Mouse (Mus musculus): ENCODE measurements around the gene Nsrp1. TPM values are rescaled to one million over a fixed set of nuclear protein-coding genes. Genes with fewer than 3 reads are reported as not detected.
"Not testable (repeated sequence)": the region's sequence is repeated elsewhere in the genome, so short reads cannot be mapped to it uniquely, and the experiment has no call there.

Gene Nsrp1
- total RNA-seq (2017), result 40.1 and 57.0 TPM in 2 replicates

DNA sequence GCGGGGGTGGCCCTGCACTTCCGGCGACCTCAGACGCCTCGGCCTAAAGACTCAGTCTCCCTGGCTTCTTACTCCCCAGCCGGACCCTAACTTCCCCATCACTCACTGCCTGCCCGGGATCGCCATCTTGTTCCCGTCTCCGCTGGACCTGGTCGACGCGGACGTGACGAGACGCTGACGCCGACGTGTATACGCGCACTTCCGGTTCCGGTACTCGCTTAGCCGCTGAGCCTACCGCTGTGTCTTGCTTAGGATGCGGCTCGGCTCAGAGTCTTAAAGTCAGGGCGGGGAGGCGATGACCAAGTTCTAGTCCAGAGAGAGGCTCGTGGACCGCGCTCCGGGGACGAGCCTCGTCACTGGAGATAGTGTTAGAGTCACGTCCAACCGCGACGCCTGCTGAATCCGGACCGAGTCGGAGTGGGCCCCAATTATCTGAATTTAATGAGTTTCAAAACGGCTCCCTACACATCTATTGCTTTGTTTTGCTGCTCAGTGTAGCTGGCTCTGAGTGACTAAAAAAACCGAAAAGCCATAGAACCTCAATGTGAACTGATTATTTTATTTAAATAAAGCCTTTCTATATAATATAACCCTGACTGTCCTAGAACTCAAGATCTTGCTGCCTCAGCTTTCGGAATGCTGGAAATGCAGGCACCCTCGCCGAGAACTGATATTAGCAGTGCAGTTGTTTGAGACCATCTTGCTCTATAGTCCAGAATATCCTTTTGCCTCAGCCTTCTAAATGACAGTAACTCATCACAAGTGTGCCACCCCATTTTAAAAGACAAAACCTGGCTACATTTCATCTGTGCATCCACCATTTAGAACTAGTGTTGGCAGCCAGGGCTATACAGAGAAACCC lies at the start of gene Nsrp1:
Nsrp1 (minus strand) TSS at position 163 of the 862 bp plus-strand sequence.
- ATAC-seq (ENCODE audit: extremely low read depth, insufficient number of reproducible peaks, low FRiP score, poor library complexity, severe bottlenecking), result peak; percentile 100

DNA sequence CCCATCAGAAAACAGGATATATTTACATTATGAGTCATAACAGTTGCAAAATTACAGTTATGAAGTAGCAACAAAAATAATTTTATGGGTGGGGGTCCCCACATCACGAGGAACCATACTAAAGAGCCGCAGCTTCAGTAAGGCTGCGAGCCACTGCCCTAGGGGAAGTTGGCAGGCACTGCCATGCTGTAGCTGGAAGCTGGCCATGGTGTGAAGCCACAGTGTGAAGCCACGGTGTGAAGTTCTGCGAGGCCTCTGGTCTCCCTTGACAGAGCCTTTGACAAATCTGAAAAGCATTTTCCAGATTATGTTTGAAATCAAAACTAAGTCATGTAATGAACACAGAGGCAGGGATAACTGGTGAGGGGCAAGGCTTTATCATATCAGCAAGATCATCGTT lies 32.9 kb upstream of the Nsrp1 start:
- no peak for ATAC-seq (ENCODE audit: extremely low read depth, insufficient number of reproducible peaks, low FRiP score, poor library complexity, severe bottlenecking)

DNA sequence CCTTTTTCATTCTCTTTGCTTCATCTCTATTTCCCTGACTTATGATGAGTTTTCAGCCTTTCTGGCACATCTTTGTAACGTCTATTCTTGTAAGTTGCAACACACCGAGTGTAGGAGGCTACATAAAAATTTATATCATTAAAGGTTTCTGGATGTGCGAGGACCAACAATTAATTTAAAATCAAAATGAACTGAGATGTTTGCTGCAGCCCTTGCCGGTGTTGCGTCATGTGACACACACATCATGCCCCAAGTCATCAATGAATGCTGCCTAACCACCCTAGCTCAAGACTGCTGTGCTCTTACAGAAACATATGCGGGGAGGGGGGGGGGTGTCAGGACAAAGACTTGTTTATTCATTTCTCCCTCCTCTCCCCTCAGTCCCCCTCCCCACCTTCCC lies 30.2 kb upstream of the Nsrp1 start:
- no peak for ATAC-seq (ENCODE audit: extremely low read depth, insufficient number of reproducible peaks, low FRiP score, poor library complexity, severe bottlenecking)

DNA sequence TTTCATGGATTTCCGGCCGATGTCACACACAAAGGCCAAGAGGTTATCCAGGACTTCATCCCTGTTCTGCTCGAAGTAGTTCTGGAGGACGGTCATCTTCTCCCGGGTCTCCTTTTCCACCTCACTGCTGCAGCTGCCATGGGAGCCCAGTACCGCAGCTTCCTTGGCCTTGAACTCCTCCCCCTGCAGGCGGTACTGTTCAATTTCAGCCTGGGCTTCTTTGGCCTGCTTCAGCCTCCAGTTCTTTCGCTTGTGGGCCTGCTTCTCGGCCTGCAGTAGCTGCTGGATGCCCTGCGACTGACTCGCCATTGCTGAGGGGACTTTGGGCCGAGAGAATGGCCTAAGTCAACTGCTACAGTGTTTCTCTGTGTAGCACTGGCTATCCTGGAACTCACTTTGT lies 29.6 kb upstream of the Nsrp1 start:
- ATAC-seq (ENCODE audit: extremely low read depth, insufficient number of reproducible peaks, low FRiP score, poor library complexity, severe bottlenecking), result not testable (repeated sequence)

DNA sequence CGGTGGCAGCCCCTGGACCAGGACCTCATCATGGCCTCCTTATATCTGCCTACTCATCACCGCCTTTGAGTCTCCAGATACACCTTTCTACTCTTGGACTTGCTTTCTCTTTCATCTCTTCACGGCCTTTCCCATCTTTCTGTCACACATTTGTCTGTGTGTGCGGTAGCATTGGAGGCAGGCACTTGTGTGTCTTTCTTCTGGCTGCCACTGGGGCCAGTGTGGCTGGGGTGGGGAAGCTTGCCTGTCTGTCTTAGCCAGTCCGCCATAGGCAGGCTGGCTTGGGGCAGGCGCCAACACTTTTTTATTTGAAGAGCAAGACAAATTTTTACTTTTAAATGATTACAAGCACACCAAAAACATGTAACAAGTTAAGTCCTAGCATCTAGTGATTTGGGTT lies 28.7 kb upstream of the Nsrp1 start:
- ATAC-seq (ENCODE audit: extremely low read depth, insufficient number of reproducible peaks, low FRiP score, poor library complexity, severe bottlenecking), result no peak

DNA sequence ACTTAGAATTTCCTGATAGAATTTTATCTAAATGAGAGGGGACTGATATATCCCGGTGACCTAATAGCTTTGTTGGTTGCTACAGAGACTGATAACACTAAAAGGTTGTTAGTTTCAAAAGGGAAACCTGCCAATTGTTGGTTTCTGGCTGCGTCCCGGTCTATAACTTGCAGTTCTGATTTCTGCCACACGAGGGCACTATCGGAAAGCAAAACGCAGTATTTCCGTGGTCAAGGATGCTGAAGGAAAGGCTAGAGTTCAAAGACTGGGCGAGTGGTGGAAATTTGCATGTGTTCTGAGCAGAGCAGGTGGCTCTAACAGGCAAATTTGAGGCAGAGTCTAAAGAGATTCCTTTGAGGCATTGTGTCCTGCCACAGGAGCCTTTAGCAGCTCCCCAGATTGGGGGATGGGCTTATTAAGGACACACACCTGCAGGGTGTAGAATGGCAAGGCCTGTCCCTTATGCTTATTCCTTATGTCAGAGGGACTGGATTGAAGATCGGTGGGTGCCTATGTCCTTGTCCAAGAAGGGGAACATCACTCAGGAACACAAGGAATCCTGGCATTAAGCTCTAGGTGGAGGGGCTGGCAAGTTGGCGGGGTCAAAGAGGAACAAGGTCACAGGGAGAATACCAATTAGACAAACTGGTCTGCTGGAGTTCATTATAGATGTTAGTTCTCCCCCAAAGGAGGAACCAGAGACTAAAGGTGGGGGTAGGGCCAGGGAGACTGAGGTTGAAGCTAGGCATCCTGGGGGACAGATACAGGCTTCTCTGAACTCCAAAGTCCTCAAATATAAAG lies 22.1 kb upstream of the Nsrp1 start:
- ATAC-seq (ENCODE audit: extremely low read depth, insufficient number of reproducible peaks, low FRiP score, poor library complexity, severe bottlenecking), result peak; percentile 82

DNA sequence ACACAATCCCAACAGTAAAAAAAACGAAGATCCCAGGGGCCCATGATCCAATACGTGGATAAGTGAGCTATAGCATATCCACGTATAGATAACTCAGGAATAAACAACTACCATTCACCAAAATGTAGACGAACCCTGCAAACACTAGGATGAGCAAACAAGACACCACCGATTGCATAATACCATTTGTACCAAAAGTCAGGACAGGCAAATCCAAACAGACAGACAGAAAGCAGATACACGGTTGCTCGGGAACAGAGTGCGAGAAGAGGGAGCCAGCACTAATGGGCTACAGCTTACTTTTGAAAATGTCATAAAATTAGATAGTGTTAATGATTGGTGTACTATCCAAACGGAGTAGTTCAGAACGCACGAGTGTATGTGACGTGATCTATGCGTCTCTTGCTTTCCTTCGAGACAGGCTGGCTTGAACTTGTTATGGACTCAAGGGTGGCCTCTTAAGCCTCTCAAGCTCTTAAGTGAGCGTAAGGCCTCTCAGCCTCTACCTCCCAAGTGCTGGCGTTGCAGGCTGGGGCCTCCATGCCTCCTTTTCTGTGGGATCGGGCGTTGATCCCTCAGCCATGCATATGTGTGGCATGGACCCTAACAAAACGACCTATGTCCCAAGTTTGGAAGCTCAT lies 20.2 kb upstream of the Nsrp1 start:
- no peak for ATAC-seq (ENCODE audit: extremely low read depth, insufficient number of reproducible peaks, low FRiP score, poor library complexity, severe bottlenecking)

DNA sequence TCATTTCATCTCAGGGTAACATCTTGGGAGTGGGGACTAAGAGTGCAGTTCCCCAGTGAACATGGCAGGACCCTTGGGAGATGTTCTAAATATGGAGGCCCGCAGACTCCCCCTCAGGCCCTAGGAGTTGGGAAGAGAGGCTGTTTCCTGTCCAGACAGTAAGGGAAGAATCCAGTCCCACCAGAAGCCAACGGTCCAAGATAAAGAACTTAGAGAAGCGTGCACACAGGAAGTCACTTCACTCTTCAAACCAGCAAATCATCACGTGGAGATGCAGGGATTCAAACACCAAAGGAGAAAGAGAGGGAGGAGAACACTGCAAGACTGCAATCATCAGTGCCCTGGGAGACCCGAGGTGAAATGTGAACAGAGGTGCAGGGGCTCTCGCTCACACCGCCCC lies 18.8 kb upstream of the Nsrp1 start:
- no peak for ATAC-seq (ENCODE audit: extremely low read depth, insufficient number of reproducible peaks, low FRiP score, poor library complexity, severe bottlenecking)

DNA sequence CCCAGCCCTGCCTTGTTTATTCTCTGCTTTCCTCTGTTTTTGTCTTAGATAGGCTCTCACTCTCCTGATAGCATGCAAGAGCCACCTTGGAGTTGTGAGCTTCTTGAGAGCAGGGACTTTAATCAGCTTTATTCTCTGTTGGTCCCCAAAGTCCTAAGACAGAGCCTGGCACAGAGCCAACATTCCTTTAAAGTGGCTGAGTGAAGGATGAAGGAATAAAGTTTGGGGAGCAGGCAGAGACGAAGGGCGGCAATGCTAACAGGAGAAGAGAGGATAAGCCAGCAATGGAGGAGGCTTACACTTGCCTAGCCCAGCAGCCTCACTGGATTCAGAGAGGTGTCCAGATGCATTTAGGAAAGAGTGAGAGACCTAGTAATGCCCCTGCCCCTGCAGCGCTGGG lies 18.3 kb upstream of the Nsrp1 start:
- ATAC-seq (ENCODE audit: extremely low read depth, insufficient number of reproducible peaks, low FRiP score, poor library complexity, severe bottlenecking), result no peak

DNA sequence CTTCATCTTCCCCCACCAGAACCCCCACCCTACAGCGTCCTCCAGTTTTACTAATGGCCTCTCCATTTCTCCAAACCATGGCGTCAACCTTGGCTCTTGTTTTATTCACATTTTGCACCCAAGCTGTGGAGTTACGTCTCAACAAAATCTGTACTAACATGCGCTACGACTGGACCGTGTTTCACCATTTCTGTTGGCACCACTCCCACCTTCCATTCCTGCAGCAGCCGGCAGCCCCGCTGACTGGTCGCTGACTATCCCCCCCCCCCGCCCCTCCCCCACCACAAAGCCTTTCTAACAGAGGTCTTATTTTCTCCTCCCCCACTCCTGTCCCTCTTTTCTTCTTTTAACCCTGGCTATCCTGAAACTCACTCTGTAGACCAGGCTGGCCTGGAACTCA lies 17.0 kb upstream of the Nsrp1 start:
- no peak for ATAC-seq (ENCODE audit: extremely low read depth, insufficient number of reproducible peaks, low FRiP score, poor library complexity, severe bottlenecking)

DNA sequence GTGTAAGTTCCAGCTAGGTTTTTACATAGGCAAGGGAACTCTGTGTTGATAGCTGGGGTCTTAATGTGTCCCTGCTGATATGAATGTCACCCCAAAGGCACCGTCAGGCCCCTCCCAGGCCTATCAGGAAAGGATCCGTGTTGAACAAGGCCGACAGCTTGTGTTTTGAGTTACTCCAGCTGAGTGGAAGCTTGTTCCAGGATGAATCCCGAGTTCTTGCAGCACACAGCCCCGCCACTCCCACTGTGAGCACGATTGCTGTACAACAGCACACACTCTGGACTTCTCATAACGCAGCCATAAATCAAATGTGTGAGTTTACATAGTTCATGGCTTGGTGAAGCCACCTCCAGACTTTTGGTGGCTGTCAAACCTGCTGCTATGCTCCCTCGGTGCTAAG lies 15.9 kb upstream of the Nsrp1 start:
- ATAC-seq (ENCODE audit: extremely low read depth, insufficient number of reproducible peaks, low FRiP score, poor library complexity, severe bottlenecking), result no peak

DNA sequence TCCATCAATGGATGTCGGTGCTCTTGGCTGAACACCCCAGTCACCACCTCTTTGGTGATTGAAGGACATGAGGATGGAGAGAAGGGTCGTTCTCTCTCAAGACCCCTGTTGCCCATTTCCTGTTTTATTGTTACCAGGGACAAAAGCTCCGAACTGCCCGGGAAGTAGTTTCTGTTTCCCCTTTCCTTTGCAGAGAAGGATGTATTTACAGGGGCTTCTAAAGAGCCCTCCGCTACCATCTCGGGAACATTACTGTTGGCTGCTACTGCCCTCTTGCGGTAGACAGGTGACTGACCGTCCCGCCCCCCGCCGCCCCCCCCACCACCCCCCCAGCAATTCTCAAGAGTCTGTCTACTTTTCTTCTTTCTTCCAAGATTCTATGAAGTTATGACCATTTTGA lies 15.0 kb upstream of the Nsrp1 start:
- ATAC-seq (ENCODE audit: extremely low read depth, insufficient number of reproducible peaks, low FRiP score, poor library complexity, severe bottlenecking), result 0 out of 2 replicates have a peak, but pooled peaks have one; percentile 39

DNA sequence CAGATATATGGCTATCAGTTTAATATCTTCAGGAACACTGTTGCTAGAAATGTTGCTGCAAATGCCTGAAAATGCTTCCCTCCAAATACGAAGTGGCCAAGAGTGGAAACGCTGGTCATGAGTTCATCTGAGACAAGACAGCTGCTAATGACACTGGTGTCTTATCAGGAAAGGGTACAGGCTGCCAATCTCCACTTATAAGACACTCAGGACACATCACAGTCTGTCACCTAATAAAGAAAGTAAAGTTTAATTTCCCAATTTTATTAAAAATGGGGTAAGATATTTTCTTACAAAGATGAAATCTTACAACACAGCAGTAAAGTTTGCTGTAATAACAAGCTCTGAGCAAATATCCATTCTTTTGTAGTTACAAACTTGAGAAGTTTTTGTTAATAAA lies 10.9 kb upstream of the Nsrp1 start:
- ATAC-seq (ENCODE audit: extremely low read depth, insufficient number of reproducible peaks, low FRiP score, poor library complexity, severe bottlenecking), result no peak

DNA sequence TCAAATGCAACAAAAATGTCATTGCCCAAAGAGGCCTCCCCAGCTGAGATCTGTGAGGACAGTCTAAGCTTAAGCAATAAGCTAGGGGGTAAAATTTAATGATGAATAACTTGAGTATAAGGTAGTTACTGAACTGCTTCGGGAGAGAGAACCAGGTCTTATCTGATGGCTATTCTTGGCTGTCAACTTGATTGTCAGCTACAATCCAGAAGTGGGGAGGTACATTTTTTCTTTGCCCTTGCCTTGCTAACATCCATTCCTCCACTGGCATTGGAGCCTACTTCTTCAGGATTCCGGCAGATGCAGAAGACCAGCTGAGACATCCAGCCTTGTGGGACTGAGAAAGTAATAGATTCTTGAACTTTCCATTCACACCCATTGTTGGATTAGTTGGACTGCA lies 8.8 kb upstream of the Nsrp1 start:
- no peak for ATAC-seq (ENCODE audit: extremely low read depth, insufficient number of reproducible peaks, low FRiP score, poor library complexity, severe bottlenecking)

DNA sequence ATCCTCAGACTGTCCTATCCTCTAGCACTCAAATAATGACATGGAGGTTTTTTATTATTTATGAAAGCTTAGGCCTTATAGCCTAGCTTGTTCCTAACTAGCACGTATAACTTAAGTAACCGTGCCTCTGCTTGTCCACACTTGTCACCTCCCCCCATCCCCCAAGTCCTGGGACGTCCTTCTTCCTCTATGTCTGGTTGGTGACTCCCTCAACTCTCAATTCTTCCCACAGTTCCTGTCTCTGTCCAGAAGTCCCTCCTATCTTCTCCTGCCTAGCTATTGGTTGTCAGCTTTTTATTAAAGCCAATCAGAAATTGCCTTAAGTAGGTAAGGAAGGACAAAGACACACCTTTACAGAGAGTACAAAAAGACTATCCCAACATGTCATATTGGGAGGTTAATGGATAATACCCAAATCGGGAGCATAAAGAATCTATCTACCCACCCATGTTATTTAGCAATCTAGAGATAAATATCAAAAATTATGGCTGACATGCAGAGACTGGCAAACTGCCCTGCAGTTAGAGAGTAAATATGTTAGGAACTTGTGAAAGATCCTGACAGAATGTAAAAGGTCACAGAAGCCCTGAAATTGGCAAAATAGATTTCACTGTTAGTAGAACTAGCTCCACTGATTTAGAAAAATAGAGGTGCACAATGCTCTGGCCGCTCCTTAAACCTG lies 5.9 kb upstream of the Nsrp1 start:
- ATAC-seq (ENCODE audit: extremely low read depth, insufficient number of reproducible peaks, low FRiP score, poor library complexity, severe bottlenecking), result no peak

DNA sequence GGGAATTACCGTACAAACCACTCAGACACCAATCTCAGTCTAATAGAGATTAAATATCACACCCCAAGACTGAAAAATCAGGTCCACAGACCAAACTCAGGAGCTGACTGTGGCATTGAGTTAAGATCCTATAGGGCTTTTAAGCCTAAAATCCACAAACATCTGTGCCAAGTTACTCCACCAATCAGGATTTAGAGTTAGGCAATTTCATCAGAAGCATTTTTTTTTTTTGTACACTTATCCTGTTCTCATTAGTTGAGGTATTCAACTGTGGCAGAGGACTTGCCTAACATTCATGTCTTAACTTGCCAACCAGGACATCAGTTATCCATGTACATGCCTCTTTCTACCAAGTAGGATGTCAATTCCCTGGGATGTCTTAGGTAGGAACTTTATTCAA lies 1.1 kb upstream of the Nsrp1 start:
- ATAC-seq (ENCODE audit: extremely low read depth, insufficient number of reproducible peaks, low FRiP score, poor library complexity, severe bottlenecking), result no peak

DNA sequence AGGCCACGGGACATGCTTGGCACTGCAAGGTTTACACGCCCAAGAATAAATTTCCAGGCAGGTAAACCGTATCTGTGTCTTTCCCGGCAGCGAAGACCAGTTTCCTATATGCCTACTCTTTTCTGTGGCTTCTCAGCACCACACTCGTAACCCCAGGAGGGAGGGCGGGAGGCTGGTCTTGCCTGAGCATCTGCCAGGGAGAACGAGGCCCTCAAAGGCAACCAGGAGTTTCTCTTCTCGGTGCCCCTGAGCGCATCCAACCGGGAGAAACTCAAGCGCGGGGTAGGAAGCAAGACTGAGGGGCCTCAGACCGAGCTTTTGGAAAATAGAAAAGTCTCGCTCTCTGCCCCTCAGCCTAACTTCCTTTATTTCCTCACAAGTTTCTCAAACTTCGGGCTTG lies 443 bp downstream of the Nsrp1 start:
- no peak for ATAC-seq (ENCODE audit: extremely low read depth, insufficient number of reproducible peaks, low FRiP score, poor library complexity, severe bottlenecking)

DNA sequence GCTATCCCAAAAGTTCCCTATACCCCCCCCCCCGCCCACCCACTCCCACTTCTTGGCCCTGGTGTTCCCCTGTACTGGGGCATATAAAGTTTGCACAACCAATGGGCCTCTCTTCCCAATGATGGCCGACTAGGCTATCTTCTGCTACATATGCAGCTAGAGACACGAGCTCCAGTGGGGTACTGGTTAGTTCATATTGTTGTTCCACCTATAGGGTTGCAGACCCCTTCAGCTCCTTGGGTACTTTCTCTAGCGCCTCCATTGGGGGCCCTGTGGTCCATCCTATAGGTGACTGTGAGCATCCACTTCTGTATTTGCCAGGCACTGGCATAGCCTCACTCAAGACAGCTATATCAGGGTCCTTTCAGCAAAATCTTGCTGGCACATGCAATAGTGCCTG lies 904 bp downstream of the Nsrp1 start:
- not testable (repeated sequence) for ATAC-seq (ENCODE audit: extremely low read depth, insufficient number of reproducible peaks, low FRiP score, poor library complexity, severe bottlenecking)

DNA sequence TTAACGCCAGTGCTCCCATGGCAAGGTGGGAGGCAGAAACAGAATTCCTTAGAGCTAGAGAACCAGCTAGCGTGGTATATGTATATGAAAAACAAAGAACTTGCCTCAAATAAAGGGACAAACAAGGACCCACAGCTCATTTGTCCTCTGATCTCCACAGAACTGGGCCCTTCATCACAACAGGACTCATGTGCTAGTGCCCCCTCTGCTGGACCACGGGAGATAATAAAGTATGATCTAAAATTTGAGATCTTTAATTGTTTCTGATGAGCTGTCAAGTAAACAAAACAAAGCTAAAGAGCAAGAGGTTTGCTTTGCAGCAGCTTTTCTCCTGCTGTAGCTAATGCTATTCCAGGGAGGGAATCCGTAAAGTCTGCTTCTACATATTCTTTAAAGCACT lies 7.5 kb downstream of the Nsrp1 start:
- no peak for ATAC-seq (ENCODE audit: extremely low read depth, insufficient number of reproducible peaks, low FRiP score, poor library complexity, severe bottlenecking)
